20 mouse cellular contexts compared by ENCODE assay signal in the genomic region with DNA sequence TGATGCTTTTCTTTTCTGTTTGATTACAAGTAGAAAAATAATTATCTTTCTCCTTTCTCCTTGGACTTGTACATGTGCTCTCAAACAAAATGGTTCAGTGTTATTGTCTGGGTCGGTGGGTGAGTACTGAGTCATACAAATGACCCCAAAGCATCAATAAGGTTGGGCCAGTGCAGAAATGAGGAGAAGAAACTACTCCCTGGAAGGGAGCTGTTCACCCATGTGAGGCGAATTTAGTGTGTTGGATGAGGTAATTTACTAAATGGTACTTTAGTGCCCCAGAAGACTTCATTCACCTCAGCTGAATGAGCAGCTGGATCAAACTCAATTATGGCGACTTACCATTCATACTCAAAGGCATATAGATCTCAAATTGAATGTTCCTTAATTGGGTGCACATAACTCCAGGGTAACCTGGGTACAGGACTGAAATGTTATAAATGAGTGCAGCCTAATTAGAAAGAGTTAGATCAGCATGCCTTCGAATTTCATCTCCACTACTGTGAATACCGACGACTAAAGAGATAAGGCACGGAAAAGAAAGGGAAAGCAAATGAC.
DNase-seq lines count a peak whose midpoint lies in the region; ATAC-seq and TF ChIP-seq lines count a peak whose summit lies in the region.
"Had no signal": no experiment of that assay in that cellular context is flagged by ENCODE, and none has a peak within 500 bp of the region (broad histone marks: within the 10 kb centered on the region; RNA-seq: fewer than 3 reads in every experiment).

No protein-coding gene starts in this region.

- no peak overlapping the region for H3K9ac ChIP-seq in embryonic facial prominence, embryonic 11.5 days (replicated peaks; ENCODE audit: low read length)
- H3K9ac ChIP-seq in embryonic facial prominence, embryonic 14.5 days (ENCODE audit: low read depth, low read length) = no peak overlapping the region
- no peak overlapping the region for H3K9ac ChIP-seq in forebrain, postnatal 0 days
- H3K9ac ChIP-seq in neural tube, embryonic 14.5 days (replicated peaks; ENCODE audit: low read depth, low read length) = no peak overlapping the region
- H3K9ac ChIP-seq: limb, embryonic 12.5 days; liver, embryonic 15.5 days; stomach, embryonic 15.5 days had no signal

- H3K36me3 ChIP-seq in embryonic facial prominence, embryonic 11.5 days (replicated peaks; ENCODE audit: control insufficient read depth, insufficient read depth, low read depth, low read length) = no peaks in the 10 kb centered on the region
- H3K36me3 ChIP-seq in embryonic facial prominence, embryonic 10.5 days (replicated peaks) = no peaks in the 10 kb centered on the region
- H3K36me3 ChIP-seq in embryonic facial prominence, embryonic 14.5 days (ENCODE audit: control insufficient read depth, insufficient read depth, low read length) = no peaks in the 10 kb centered on the region
- H3K36me3 ChIP-seq in forebrain, postnatal 0 days (ENCODE audit: insufficient read depth) = no peaks in the 10 kb centered on the region
- no peaks in the 10 kb centered on the region for H3K36me3 ChIP-seq in neural tube, embryonic 14.5 days (ENCODE audit: control insufficient read depth, insufficient read depth, low read length)
- H3K36me3 ChIP-seq: limb, embryonic 12.5 days; liver, embryonic 15.5 days; stomach, embryonic 15.5 days had no signal

- no peaks in the 10 kb centered on the region for H3K4me1 ChIP-seq in embryonic facial prominence, embryonic 11.5 days (ENCODE audit: control insufficient read depth, insufficient read depth, low read length)
- 0 out of 2 replicates have a peak, but pooled peaks cover 8% of the 10 kb centered on the region for H3K4me1 ChIP-seq in embryonic facial prominence, embryonic 10.5 days
- no peaks in the 10 kb centered on the region for H3K4me1 ChIP-seq in embryonic facial prominence, embryonic 14.5 days (ENCODE audit: control insufficient read depth, insufficient read depth, low read length)
- H3K4me1 ChIP-seq in forebrain, postnatal 0 days (ENCODE audit: insufficient read depth) = no peaks in the 10 kb centered on the region
- H3K4me1 ChIP-seq in neural tube, embryonic 14.5 days (ENCODE audit: control insufficient read depth, insufficient read depth, low read length) = no peaks in the 10 kb centered on the region
- H3K4me1 ChIP-seq: limb, embryonic 12.5 days; liver, embryonic 15.5 days; megakaryocyte, embryonic 14.5 days; stomach, embryonic 15.5 days had no signal

- H3K9me3 ChIP-seq in embryonic facial prominence, embryonic 11.5 days (replicated peaks; ENCODE audit: control insufficient read depth, low read length) = no peaks in the 10 kb centered on the region
- H3K9me3 ChIP-seq in embryonic facial prominence, embryonic 10.5 days = no peaks in the 10 kb centered on the region
- no peaks in the 10 kb centered on the region for H3K9me3 ChIP-seq in embryonic facial prominence, embryonic 14.5 days (ENCODE audit: control insufficient read depth, low read length)
- H3K9me3 ChIP-seq in forebrain, postnatal 0 days (ENCODE audit: low read length) = no peaks in the 10 kb centered on the region
- H3K9me3 ChIP-seq in neural tube, embryonic 14.5 days (ENCODE audit: control insufficient read depth, low read length) = no peaks in the 10 kb centered on the region
- H3K9me3 ChIP-seq: limb, embryonic 12.5 days; liver, embryonic 15.5 days; megakaryocyte, embryonic 14.5 days; stomach, embryonic 15.5 days had no signal

- TF ChIP-seq CTCF in forebrain, postnatal 0 days (IDR thresholded peaks at IDR 0.05; ENCODE audit: low read depth) = no peak

- peak; percentile 48; the same call in 1 of the 2 replicates for ATAC-seq in embryonic facial prominence, embryonic 11.5 days (replicated peaks; ENCODE audit: insufficient number of reproducible peaks, low FRiP score, low TSS enrichment, low read depth)
- ATAC-seq in embryonic facial prominence, embryonic 14.5 days (ENCODE audit: low read depth) = peak; percentile 53; the same call in 1 of the 2 replicates
- ATAC-seq in forebrain, postnatal 0 days = peak; percentile 14; the same call in 1 of the 2 replicates
- peak; percentile 89 for ATAC-seq in neural tube, embryonic 14.5 days (ENCODE audit: low read depth)
- ATAC-seq: lung, postnatal 0 days had no signal

- 77% methylated on average over 7 of the region's 7 CpGs for WGBS in embryonic facial prominence, embryonic 11.5 days
- whole genome bisulfite sequencing in embryonic facial prominence, embryonic 10.5 days = 74% methylated on average over 7 of the region's 7 CpGs
- 73% methylated on average over 7 of the region's 7 CpGs for WGBS in embryonic facial prominence, embryonic 14.5 days
- WGBS in forebrain, postnatal 0 days = 7% methylated on average over 7 of the region's 7 CpGs
- WGBS in neural tube, embryonic 14.5 days = 34% methylated on average over 7 of the region's 7 CpGs

- no peak for DNase-seq in embryonic facial prominence, embryonic 11.5 days (ENCODE audit: low spot score)
- no peak for DNase-seq in embryonic facial prominence, embryonic 10.5 days (ENCODE audit: low spot score)
- DNase-seq in embryonic facial prominence, embryonic 14.5 days (ENCODE audit: low spot score) = no peak
- no peak for DNase-seq in forebrain, postnatal 0 days
- DNase-seq in thymus, postnatal 36 days = no peak
- DNase-seq in liver = no peak
- DNase-seq in lung, postnatal 14 days = no peak
- DNase-seq: adrenal gland, postnatal 25 days; cerebellum, adult 2 months; gastrocnemius, postnatal 25 days; kidney, adult 2 months; kidney, postnatal 14 days; right cerebral cortex, postnatal 14 days; thymus, postnatal 14 days had no signal

- H3K4me3 ChIP-seq in embryonic facial prominence, embryonic 11.5 days (ENCODE audit: low read depth, low read length) = no peak overlapping the region
- no peak overlapping the region for H3K4me3 ChIP-seq in embryonic facial prominence, embryonic 10.5 days
- H3K4me3 ChIP-seq in embryonic facial prominence, embryonic 14.5 days (ENCODE audit: low read depth, low read length) = no peak overlapping the region
- no peak overlapping the region for H3K4me3 ChIP-seq in forebrain, postnatal 0 days (ENCODE audit: low read depth, low read length)
- no peak overlapping the region for H3K4me3 ChIP-seq in neural tube, embryonic 14.5 days (ENCODE audit: low read depth, low read length)
- H3K4me3 ChIP-seq: limb, embryonic 12.5 days; liver, embryonic 15.5 days; megakaryocyte, embryonic 14.5 days; stomach, embryonic 15.5 days had no signal

- H3K27ac ChIP-seq in embryonic facial prominence, embryonic 11.5 days (replicated peaks; ENCODE audit: low read depth, low read length) = no peak overlapping the region
- no peak overlapping the region for H3K27ac ChIP-seq in embryonic facial prominence, embryonic 10.5 days (replicated peaks)
- no peak overlapping the region for H3K27ac ChIP-seq in embryonic facial prominence, embryonic 14.5 days (replicated peaks; ENCODE audit: low read depth, low read length)
- H3K27ac ChIP-seq in forebrain, postnatal 0 days (ENCODE audit: low read depth, low read length) = no peak overlapping the region
- no peak overlapping the region for H3K27ac ChIP-seq in neural tube, embryonic 14.5 days (ENCODE audit: low read depth, low read length)
- H3K27ac ChIP-seq: limb, embryonic 12.5 days; liver, embryonic 15.5 days; stomach, embryonic 15.5 days had no signal

- no peak overlapping the region for H3K4me2 ChIP-seq in embryonic facial prominence, embryonic 11.5 days (ENCODE audit: low read depth, low read length)
- no peak overlapping the region for H3K4me2 ChIP-seq in embryonic facial prominence, embryonic 14.5 days (ENCODE audit: low read depth, low read length)
- no peak overlapping the region for H3K4me2 ChIP-seq in forebrain, postnatal 0 days (ENCODE audit: low read depth)
- H3K4me2 ChIP-seq in neural tube, embryonic 14.5 days (ENCODE audit: low read depth, low read length) = no peak overlapping the region
- H3K4me2 ChIP-seq: limb, embryonic 12.5 days; liver, embryonic 15.5 days; stomach, embryonic 15.5 days had no signal

- no peaks in the 10 kb centered on the region for H3K27me3 ChIP-seq in embryonic facial prominence, embryonic 11.5 days (ENCODE audit: control insufficient read depth, insufficient read depth, low read length)
- H3K27me3 ChIP-seq in embryonic facial prominence, embryonic 10.5 days (replicated peaks; ENCODE audit: low read depth, poor library complexity, severe bottlenecking) = no peaks in the 10 kb centered on the region
- H3K27me3 ChIP-seq in embryonic facial prominence, embryonic 14.5 days (replicated peaks; ENCODE audit: control insufficient read depth, insufficient read depth, low read length) = no peaks in the 10 kb centered on the region
- H3K27me3 ChIP-seq in forebrain, postnatal 0 days (ENCODE audit: insufficient read depth, low read length) = no peaks in the 10 kb centered on the region
- no peaks in the 10 kb centered on the region for H3K27me3 ChIP-seq in neural tube, embryonic 14.5 days (ENCODE audit: control insufficient read depth, insufficient read depth, low read length)
- H3K27me3 ChIP-seq: limb, embryonic 12.5 days; liver, embryonic 15.5 days; megakaryocyte, embryonic 14.5 days; stomach, embryonic 15.5 days had no signal

Comparison
In these comparisons a context has a peak if more than half of its experiments do, and no peak if none do; other contexts are left out.
1. ATAC-seq: peak in every context shown above with its lines; median percentile 89 in neural tube, embryonic 14.5 days; 53 in embryonic facial prominence, embryonic 14.5 days; 48 in embryonic facial prominence, embryonic 11.5 days; 14 in forebrain, postnatal 0 days.